Mouse (Mus musculus) layer of hippocampus, adult 9-11 months (tissue): Measurements from ENCODE around the gene 0610040J01Rik.

ENCODE experiments used
- DNase-seq: peaks from one replicate; pipeline ENCODE4 v3.0.0; 2022

0610040J01Rik gene

DNA sequence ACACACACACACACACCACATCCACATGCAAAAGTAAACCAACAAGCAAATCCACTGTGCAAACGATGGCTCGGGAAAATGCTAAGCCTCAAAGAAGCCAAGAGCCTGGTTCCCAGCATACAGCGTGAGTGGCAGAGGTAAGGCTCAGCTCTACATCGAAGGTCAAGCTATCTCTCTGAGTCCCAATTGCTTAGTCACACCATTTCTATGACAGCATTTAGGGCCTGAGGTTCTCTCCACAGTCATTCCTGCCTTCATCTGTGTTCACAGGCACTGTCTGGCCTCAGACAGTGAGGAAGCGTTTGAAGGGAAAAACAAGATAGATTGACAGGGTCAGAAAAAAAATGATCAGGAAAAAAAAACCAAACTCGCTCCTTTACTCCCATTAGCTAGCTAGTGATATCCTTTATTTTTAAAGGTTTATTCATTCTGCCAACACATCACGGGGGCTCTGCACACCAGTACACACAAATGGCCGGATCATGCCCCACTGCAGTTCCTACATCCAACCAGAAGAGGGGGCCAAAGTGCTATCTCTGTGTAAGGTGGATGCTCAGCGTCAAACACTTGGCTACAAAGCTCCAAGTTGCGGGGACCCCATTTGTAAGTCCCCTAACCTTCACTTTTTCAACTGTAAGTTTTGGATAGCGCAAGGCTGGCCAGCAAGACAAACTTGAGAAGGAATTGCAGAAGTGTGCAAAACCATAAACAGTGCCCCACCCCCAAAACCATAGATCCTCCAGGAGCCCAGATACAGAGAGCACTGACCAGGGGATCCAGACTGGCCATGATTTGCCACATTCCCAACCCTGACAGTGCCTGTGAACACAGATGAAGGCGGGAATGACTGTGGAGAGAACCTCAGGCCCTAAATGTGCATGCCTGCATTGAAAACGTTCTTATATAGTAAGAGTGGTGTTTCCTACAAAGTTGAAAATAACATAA is 94.3 kb downstream of the 0610040J01Rik start:
- peak; percentile 82 for DNase-seq

DNA sequence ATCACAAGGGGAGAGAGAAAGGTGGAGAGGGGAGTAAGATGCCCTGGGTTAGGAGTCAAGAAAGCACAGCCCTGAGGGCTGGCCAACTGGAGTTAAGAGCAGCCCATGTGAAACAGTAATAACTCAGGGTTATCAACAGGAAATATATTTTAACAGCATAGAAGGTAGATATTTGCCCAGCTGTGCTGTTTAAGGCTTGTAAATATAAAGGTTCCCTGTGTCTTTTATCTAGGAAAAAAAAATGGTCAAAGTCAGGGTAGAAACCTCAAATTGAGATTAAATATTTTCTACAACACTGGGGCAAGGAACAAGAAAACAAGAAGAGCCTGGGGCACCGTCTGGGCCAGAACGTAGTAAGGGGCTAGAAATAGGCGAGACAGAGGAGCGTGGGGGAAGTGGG is 95.3 kb downstream of the 0610040J01Rik start:
- no peak for DNase-seq

DNA sequence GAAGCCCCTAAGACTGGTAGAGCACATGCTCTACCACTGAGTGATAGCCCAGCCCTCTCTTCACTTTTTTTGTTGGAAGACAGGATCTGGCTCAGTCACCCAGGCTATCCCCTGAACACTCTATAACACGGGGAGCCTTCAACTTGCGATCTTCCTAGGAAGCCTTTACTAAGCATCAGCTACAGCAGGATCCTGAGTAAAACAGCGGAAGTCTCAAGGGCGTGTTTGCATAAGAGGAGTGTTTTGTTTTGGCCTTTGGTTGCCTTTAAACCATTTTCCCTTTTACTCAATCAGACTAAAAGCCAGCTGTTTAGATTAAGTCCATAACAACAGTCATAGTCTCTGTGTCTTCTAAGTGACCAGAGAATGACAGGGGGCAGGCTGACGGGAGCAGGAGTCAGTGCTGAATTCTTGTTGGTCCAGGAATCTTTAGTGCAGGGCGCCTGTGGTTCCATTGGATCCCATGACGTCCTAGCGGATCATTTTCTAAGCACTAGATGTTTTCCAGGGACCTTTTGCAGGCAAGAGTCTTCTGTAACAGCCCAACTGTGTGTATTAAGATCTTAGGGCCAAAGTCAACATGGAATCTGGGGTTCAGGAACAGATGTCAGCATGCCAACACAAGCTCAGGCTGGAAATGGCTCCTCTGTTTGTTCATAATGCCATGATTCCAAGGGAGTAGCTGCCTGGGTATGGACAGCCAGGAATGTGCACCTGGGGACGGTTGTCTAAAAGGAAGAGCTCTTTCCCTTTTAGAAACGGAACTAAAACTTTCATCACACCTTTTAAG is 98.2 kb downstream of the 0610040J01Rik start:
- DNase-seq: no peak

DNA sequence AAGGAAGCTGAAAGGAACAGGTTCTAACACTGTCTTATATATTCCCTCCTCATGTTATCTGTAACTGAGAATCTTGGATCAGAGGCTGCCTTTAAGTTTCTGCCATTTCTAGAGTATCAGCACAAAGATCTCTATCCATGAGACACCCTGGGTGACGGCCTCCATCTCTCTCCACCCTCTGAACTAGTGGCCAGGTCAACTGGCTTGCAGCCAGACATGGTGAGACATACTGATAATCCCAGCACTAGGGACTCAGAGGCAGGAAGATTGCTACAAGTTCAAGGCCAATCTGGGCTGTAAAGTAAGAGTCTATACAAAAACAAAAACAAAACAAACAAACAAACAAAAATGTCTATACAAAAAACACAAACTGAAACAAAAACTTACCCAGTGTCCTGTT is 102.7 kb downstream of the 0610040J01Rik start:
- no peak for DNase-seq

DNA sequence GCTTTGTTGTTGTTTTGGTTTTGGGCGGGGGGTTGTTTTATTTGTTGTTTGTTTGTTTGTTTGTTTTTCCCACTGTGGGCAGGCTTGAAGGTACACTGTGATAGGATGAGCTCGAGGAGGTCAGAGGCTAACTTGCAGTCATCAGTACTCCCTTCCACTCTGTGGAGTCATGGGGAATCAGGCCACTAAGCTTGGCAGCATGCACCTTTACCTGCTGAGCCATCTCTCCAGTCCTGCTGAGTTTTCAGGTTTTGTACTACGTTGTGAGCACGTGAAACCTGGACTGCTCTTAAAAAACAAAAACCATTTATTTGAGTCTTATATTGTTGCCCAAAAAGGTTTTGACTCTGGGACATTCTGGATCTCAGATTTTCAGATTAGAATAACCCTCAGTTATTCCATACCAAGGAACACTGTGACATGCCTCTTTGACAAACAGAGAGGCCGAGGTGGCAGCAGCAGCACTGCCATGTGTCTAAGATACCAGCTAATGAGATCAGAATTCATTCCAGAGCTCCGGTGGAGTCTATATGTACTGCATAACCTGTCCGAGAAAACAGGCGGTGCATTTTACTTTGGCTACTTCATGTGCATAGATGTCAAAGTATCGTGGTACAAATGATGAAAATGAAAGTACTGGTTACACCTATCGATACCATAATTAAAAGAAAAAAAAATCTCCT is 104.4 kb downstream of the 0610040J01Rik start:
- DNase-seq: no peak

DNA sequence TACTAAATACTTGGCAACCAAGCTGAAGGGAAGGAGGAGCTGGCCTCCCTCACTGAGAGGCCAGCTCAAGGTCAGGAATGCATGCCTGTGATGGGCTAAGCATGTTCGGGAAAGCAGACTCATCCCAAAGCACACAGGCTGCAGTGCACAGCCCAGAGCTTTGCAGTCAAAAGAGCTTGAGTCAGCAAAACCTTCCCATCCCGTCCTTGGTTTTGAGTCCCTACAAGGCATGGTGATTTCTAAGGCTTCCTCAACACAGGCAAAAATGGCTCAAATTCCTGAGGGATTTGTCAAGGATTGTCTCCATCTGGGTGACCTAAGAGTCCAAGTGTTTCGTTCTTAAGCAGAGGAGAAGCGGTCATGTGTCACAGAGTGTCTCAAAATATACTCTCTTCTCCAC is 106.0 kb downstream of the 0610040J01Rik start:
- no peak for DNase-seq

DNA sequence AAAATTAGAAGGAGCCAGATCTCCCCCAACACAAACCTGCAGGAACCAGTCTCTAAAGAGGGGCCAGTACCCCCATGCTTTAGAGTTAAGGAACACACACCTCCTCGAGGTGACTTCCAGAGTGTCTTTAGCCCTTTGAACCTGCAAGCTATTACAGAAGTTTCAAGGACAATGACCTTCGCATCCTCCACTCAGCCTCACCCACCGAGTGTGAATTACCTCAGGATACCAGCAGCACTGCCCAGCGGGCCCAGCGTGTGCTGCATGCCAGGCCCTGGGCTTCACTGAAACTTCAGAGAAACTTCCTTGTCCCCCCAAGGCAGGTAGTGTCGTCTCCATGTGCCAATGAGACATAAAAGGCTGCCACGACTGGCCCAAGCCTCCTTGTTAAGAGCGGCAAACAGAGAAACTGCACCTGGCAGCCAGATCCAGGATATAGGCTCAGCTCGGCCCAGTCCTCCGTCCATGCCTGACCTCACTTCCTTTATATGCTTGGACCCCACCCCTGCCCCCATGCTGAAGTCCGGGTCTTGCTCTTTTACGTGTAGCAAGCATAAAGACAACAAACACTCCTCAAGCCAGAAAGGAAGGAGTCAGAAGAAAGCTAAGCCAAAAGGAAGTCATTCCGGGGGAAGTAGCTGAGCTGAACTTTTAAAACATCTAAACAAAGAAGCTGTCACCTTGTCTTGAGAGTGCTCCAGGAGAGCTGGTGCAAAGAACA is 111.3 kb downstream of the 0610040J01Rik start:
- DNase-seq: no peak

DNA sequence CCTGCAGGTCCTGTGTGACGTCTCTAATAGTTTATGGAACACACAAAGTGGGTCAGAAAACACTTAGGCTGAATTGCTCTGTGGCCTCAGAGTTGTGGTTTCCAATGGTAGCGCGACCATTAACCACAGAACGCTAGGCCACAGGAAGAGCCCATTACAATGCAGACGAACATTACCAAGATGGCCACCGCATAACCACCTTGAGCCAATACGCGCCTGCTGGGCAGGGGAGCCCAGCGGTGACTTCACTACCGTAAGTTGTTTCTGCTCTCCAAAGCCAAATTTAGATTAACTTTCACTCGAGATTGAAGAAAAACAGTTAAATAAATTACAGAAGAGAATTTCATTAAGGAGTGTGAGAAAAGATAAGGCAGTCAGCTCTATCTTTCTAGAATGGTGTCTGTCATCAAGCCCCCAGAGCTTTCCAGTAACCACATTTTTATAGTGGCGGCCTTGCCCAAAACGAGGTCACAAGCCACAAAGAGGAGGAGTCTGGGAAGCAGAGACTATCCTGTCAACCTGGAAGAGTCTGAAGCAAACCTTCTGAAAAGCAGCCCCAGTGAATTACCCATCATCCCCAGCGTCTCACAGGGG is 113.0 kb downstream of the 0610040J01Rik start:
- no peak for DNase-seq

DNA sequence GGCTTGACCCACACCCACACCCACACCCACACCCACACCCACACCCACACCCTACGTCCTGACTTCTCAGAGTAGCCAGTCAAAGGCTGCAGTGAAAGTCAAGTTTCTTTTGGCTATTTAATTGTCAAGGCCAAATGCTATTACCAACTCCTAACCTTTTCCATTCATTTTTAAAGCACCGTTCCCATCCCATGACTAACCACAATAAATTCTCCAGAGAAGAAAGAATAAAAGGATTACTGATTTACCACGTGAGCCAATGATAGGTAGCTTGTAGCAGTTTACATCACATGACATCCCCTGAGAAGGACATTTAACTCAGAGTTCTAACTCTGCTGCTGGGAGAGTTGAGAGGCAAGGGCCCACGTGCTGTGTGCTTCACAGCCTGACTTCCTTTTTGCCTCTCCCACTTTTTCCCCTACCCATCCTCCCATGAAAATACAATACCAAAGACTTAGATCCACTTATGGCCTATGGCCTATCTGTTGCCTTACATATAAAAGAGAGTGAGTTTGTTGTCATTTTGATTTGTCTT is 118.7 kb downstream of the 0610040J01Rik start:
- DNase-seq: no peak

DNA sequence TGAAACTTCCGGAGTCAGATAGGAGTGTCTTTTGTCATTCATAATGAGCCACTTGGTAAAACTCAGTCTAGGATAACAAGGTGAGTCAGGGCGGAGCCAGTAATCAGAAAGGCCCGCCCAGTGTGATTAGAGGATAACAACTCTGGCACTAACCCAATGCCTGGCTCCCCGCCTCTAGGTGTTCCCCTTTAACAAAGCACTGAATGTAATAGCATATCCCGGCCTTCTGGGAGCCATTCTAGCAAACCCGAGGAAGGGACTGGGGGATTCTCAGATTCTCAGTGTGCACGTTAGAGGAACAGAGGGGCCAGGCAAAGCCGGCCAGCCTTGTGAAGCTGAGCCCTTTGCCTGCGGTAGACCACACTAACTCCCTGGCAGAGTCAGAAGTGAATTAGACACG is 120.7 kb downstream of the 0610040J01Rik start:
- DNase-seq: no peak

DNA sequence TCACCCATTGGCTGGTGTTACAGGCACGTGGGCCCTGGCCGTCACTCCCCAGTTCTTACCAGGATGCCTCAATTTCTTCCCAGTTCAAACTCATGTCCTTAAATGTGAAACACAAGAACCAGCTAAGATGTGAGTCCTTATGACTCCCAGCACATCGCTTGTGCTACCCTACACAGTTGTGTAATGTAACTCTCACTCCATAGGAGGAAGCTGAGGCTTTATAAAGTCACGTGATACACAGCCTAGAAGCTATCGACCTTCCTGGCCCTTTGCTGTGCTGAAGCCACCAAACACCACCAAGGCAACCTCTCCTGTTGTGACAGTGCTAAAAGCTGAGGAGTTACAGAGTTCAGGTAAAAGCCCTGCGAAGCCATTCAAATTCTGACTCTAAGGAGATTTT is 123.4 kb downstream of the 0610040J01Rik start:
- no peak for DNase-seq

DNA sequence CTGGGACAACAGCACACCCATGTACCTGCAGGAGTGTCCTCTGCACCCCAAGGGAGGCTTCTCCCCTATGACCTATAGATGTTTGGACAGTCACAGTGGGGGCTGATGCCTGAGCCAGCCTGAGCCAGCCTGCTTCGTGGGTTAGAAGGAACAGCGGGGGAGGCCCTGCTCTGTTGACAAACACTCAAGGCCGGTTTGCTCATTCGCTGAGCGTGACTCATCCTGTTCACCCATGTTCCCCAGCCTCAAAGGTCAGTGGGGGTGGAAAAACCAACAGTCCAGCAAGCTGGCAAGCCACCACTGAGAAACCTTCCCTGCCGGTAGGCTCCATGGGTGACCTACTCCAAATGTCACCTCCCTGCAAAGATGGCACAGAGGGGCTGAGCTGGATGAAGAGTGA is 124.6 kb downstream of the 0610040J01Rik start:
- DNase-seq: peak; percentile 43

DNA sequence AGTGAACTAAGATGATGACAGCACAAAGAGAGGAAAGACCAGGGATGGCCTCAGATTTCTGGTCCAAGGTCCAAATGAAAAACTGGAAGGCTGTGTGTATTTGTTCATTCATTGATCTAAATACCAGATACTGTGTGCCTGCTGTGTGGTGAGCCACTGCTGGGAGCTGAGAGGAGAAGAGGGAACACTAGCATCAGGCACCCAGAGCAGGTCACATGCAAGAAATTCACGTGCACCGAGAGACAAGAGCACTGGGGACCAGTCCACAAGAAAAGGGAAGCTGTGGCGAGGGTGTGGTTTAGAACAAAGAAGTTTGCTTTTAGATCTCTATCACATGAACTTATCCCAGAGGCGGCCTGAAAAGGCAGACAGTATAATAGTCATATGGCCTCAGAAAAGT is 126.4 kb downstream of the 0610040J01Rik start:
- peak; percentile 79 for DNase-seq

DNA sequence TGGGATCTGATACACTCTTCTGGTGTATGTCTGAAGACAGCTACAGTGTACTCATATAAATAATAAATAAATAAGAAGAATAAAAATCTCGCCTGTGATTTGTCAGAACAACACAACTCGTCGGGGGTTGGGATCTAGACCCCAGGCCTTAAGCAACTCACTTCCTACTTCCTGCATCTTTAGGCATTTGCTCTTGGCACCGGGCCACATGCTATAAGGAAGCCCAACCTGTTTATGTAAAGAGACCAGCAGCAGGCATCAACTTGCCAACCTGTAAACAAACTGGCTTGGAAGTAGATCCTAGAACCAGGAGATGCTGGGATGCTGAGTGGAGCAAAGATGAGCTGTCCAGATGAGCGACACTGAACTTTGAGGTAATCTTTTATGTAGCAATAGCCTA is 129.7 kb downstream of the 0610040J01Rik start:
- DNase-seq: no peak

DNA sequence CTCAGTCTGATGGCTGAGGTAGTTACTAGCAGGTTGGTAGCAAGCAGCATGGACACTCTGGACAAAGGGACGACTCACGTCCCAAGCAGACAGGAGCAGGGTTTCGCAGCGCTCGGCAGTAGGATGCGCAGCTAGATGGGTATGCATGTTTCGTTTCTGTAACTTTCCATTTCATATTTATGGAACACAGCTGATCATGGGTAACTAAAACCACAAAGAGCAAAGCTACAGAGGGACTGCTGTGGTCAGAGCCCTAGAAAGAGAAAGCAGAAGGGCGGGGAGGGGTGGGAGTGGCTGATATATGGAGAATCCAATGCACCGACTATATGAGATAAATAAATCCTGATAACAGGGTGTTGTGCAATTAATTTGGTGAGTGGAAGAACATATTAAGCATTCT is 131.1 kb downstream of the 0610040J01Rik start:
- no peak for DNase-seq

DNA sequence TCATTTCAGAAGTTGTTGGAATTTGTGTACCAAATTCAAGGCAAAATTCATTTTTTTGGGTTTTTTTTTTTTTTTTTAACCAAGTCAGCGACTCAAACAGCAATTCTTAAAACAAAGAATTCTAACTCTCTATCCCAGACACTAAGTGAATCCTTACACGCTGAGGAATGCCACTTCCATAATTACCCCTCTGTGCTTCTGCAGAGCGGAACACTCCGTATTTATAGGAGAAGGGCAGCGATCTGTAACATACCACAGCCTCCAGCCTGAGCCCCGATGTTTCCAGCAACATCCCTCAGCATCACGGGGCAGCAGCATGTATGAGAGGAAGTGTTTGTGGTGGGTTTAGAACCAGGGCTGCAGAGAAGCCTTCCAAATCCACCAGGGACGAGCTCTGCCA is 135.4 kb downstream of the 0610040J01Rik start:
- no peak for DNase-seq

DNA sequence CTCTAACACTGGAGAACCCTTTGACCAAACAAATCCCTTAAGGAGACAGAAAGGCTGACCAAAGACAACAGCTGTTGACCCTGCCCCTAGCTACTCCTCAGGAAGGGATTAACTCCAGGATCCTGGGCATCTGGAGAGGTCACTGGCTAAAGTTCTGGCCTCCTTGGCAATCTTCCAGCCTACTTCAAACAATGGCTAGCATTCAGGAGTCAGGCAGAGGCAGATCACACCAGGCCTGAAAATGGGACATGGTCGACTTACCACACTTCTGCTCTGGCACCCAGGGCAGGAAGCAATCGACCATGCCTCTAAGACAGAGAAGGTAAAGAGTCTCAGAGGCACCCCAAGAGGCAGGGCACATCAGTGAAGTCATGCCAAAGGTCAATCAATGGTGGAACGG is 137.0 kb downstream of the 0610040J01Rik start:
- no peak for DNase-seq
